Mouse (Mus musculus) intestine, embryonic 16.5 days (tissue): ENCODE data around the gene Tagln. TPM values are rescaled to one million over a fixed set of nuclear protein-coding genes. Genes with fewer than 3 reads are reported as not detected.
A peak's percentile ranks its signal among the peaks of the same experiment; 100 is the strongest.

Experiments
- ATAC-seq: fragments of 200-750 bp; cut with Nextera tagmentation; 2 replicates; pipeline ENCODE4 v1.8.0; 2017; ENCODE audit warnings: moderate TSS enrichment, moderate library complexity
- H3K27ac ChIP-seq: fragments of 300-500 bp; sonication (generic); 2 replicates; pipeline ENCODE4 v1.5.1; 2014; ENCODE audit warnings: mild to moderate bottlenecking, low read length
- H3K27me3 ChIP-seq: fragments of 300-500 bp; sonication (generic); replicated peaks from 2 replicates; pipeline ENCODE4 v1.6.1; 2014; ENCODE audit warnings: low read length, control low read depth, mixed read lengths; ENCODE audit not compliant: control insufficient read depth, insufficient read depth
- H3K36me3 ChIP-seq: fragments of 300-500 bp; sonication (generic); 2 replicates; pipeline ENCODE4 v1.6.1; 2014; ENCODE audit warnings: low read length, control low read depth; ENCODE audit not compliant: control insufficient read depth, insufficient read depth
- H3K4me1 ChIP-seq: fragments of 300-500 bp; sonication (generic); 2 replicates; pipeline ENCODE4 v1.6.1; 2014; ENCODE audit warnings: low read length, control low read depth, mixed read lengths; ENCODE audit not compliant: control insufficient read depth, insufficient read depth
- H3K4me2 ChIP-seq: fragments of 300-500 bp; sonication (generic); 2 replicates; pipeline ENCODE4 v1.6.1; 2014; ENCODE audit warnings: low read depth, low read length, control low read depth
- H3K4me3 ChIP-seq: fragments of 300-500 bp; sonication (generic); 2 replicates; pipeline ENCODE4 v1.5.1; 2014; ENCODE audit warnings: mild to moderate bottlenecking, low read length
- H3K9ac ChIP-seq: fragments of 300-500 bp; sonication (generic); 2 replicates; pipeline ENCODE4 v1.6.1; 2014; ENCODE audit warnings: low read depth, low read length
- H3K9me3 ChIP-seq: fragments of 300-500 bp; sonication (generic); 2 replicates; pipeline ENCODE4 v1.6.1; 2016; ENCODE audit warnings: low read length, control low read depth; ENCODE audit not compliant: control insufficient read depth
- WGBS: fragments of 180-500 bp; shearing (Covaris S2); extraction: QIAGEN DNeasy Blood & Tissue Kit; methylation state at CpG from one replicate; pipeline ENCODE4 v1.1.7; 2014; 5-methylcytosine and 5-hydroxymethylcytosine counted together
- polyA plus RNA-seq: library from polyadenylated mRNA; unstranded; fragments of >200 nt; fragmentation: Nextera tagmentation; extraction: Ambion mirVana; gene quantifications from 2 replicates; pipeline ENCODE4 v1.2.1, GENCODE M21; 2015

The Tagln gene
- polyA plus RNA-seq, 1 experiment from 2014 or later: 404 TPM

GRCm38 (mm10) chr9:45952057-45952456 lies 16.2 kb upstream of the Tagln start:
- no peak overlapping the region for H3K9ac ChIP-seq
- H3K9me3 ChIP-seq: no peaks in the 10 kb centered on the region
- ATAC-seq: no peak
- H3K27me3 ChIP-seq: no peaks in the 10 kb centered on the region
- H3K4me2 ChIP-seq: no peak overlapping the region
- H3K36me3 ChIP-seq: peaks cover 3% of the 10 kb centered on the region; the same call in 1 of the 2 replicates
- WGBS: 96% methylated on average over 4 of the region's 4 CpGs
- no peak overlapping the region for H3K4me3 ChIP-seq
- H3K27ac ChIP-seq: no peak overlapping the region
- peaks cover 15% of the 10 kb centered on the region for H3K4me1 ChIP-seq

DNA sequence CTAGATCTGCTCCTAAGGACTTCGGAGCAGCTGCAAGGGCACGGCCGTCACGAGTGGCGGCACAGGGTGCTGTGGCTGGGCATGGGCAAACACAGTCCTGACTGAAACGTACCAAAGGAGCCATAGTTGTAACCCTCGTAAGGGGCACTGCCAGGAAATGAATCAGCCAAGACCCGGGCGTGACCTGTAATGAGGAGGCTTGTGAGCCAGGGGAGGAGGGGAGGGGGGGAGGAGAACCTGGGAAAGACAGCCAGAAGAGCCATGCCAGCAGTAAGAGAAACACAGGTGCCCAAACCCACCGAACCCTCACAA lies 11.0 kb upstream of the Tagln start:
- WGBS: 87% methylated on average over 10 of the region's 10 CpGs

GRCm38 (mm10) chr9:45946182-45946871 lies 10.5 kb upstream of the Tagln start:
- no peaks in the 10 kb centered on the region for H3K9me3 ChIP-seq
- no peak overlapping the region for H3K4me2 ChIP-seq
- H3K36me3 ChIP-seq: peaks cover 38% of the 10 kb centered on the region
- no peaks in the 10 kb centered on the region for H3K27me3 ChIP-seq
- H3K9ac ChIP-seq: no peak overlapping the region
- WGBS: 84% methylated on average over 16 of the region's 16 CpGs
- H3K27ac ChIP-seq: no peak overlapping the region
- no peak overlapping the region for H3K4me3 ChIP-seq
- no peak for ATAC-seq
- H3K4me1 ChIP-seq: 0 out of 2 replicates have a peak, but pooled peaks cover 2% of the 10 kb centered on the region

More for the DNA sequence above, 11.0 kb upstream of the Tagln start:
- Histone ChIP-seq H3K4me2 (no peak overlapping the region), H3K9ac (no peak overlapping the region), H3K36me3 (peaks cover 35% of the 10 kb centered on the region), H3K4me1 (0 out of 2 replicates have a peak, but pooled peaks cover 2% of the 10 kb centered on the region), H3K4me3 (no peak overlapping the region), H3K9me3 (no peaks in the 10 kb centered on the region), H3K27me3 (no peaks in the 10 kb centered on the region), H3K27ac (no peak overlapping the region)
- ATAC-seq: no peak

GRCm38 (mm10) chr9:45945721-45946120 lies 9.9 kb upstream of the Tagln start:
- H3K27ac ChIP-seq: no peak overlapping the region
- H3K9ac ChIP-seq: no peak overlapping the region
- H3K4me2 ChIP-seq: no peak overlapping the region
- H3K36me3 ChIP-seq: peaks cover 38% of the 10 kb centered on the region
- H3K4me3 ChIP-seq: no peak overlapping the region
- no peaks in the 10 kb centered on the region for H3K27me3 ChIP-seq
- no peak for ATAC-seq
- H3K4me1 ChIP-seq: 0 out of 2 replicates have a peak, but pooled peaks cover 2% of the 10 kb centered on the region
- H3K9me3 ChIP-seq: no peaks in the 10 kb centered on the region
- WGBS: 84% methylated on average over 13 of the region's 13 CpGs

DNA sequence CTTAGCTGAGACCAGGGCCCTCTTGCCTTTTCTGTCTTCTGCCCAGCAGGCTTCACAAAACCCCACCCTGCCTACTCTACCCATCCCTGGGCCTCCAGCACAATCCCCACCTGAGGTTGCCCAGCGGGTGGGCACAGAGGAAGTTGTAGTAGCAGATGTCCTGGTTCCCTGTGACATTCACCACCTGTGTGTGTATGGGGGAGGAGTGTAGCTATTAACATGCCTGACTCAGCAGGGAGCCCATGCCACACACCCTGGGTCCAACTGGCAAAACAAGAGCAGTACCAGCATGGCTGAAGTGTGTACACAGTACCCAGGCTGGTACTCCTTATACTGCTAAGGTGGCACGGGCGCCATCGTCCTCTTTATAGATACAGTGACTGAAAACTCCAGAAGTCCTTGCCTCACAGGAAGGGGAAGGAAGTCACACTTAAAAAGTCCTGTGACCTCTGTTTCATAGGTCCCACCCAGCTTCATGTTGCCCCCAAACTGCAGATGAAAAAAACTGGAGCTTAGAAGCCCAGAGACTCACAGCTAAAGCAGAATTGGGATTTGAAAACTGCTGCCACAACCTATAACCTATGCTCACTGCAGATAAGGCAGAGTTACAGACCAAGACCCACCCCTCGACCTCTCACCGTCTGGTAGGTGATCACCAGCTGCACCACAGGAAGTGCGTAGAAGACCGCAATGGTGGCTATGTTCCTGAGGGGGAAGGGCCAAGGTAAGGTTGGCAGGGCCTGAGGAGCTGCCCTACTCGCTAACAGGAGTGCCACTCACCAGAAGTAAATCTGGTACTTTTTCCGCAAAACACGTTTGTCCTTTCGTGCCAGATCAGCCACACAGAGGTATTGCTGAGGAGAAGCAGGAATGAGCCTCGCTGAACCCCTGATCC lies 8.9 kb upstream of the Tagln start:
- Histone ChIP-seq H3K4me3 (no peak overlapping the region), H3K4me1 (0 out of 2 replicates have a peak, but pooled peaks cover 2% of the 10 kb centered on the region), H3K36me3 (peaks cover 40% of the 10 kb centered on the region), H3K27me3 (no peaks in the 10 kb centered on the region), H3K9ac (no peak overlapping the region), H3K27ac (no peak overlapping the region), H3K4me2 (no peak overlapping the region), H3K9me3 (no peaks in the 10 kb centered on the region)
- ATAC-seq: no peak
- WGBS: 79% methylated on average over 13 of the region's 13 CpGs

DNA sequence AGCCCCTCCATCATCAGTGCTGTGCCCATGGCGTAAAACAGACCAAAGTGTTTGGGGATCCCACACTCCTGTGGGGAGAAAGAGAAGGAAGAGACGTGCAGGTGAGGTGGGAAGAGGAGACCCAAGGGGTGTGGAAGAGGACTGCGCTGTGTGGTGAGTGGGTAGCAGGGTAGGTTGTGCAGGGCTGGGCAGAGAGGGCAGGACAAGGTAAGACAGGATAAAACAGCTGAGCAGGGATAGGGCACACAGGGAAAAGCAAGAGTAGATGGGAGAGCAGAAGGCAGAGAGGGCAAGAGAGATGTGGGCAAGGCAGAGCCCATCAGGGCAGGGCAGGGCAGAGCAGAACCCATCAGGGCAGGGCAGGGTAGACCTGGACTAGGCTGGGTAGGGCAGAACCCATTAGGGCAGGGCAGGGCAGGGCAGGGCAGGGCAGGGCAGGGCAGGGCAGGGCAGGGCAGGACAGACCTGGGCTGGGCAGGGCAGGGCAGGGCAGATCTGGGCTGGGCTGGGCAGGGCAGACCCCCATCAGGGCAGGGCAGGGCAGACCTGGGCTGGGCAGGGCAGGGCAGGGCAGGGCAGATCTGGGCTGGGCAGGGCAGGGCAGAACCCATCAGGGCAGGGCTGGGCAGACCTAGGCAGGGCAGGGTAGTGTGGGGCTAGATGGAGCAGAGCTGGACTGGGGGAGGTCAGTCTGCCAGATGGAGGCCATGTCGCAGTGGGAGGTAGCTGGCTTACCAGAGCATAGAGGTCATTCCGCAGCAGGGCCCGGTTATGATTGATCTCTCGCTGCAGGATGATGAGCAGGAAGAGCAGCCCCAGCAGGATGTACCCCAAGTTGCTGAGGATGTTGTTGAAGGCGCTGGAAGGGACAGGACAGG lies 8.0 kb upstream of the Tagln start:
- Histone ChIP-seq H3K4me2 (no peak overlapping the region), H3K27ac (no peak overlapping the region), H3K36me3 (peaks cover 44% of the 10 kb centered on the region), H3K27me3 (no peaks in the 10 kb centered on the region), H3K9ac (no peak overlapping the region), H3K4me1 (0 out of 2 replicates have a peak, but pooled peaks cover 2% of the 10 kb centered on the region), H3K9me3 (no peaks in the 10 kb centered on the region), H3K4me3 (no peak overlapping the region)
- WGBS: 89% methylated on average over 8 of the region's 8 CpGs
- ATAC-seq: peak; percentile 53

GRCm38 (mm10) chr9:45942916-45943315 lies 7.1 kb upstream of the Tagln start:
- H3K4me3 ChIP-seq: no peak overlapping the region
- no peak for ATAC-seq
- H3K36me3 ChIP-seq: peaks cover 52% of the 10 kb centered on the region
- H3K9me3 ChIP-seq: no peaks in the 10 kb centered on the region
- no peak overlapping the region for H3K9ac ChIP-seq
- H3K4me1 ChIP-seq: 0 out of 2 replicates have a peak, but pooled peaks cover 2% of the 10 kb centered on the region
- no peak overlapping the region for H3K4me2 ChIP-seq
- no peak overlapping the region for H3K27ac ChIP-seq
- 93% methylated on average over 8 of the region's 8 CpGs for WGBS
- H3K27me3 ChIP-seq: no peaks in the 10 kb centered on the region

- H3K4me3 ChIP-seq: no peak overlapping the region
- H3K9ac ChIP-seq: no peak overlapping the region
- H3K36me3 ChIP-seq: peaks cover 52% of the 10 kb centered on the region
- no peak overlapping the region for H3K27ac ChIP-seq
- H3K9me3 ChIP-seq: no peaks in the 10 kb centered on the region
- no peak for ATAC-seq
- 85% methylated on average over 16 of the region's 16 CpGs for WGBS
- no peaks in the 10 kb centered on the region for H3K27me3 ChIP-seq
- 0 out of 2 replicates have a peak, but pooled peaks cover 2% of the 10 kb centered on the region for H3K4me1 ChIP-seq
- no peak overlapping the region for H3K4me2 ChIP-seq
Observed at GRCm38 (mm10) chr9:45942464-45942863, 6.6 kb upstream of the Tagln start.
